Mouse (Mus musculus): ENCODE measurements around the gene Aym1.

The Aym1 gene

DNA sequence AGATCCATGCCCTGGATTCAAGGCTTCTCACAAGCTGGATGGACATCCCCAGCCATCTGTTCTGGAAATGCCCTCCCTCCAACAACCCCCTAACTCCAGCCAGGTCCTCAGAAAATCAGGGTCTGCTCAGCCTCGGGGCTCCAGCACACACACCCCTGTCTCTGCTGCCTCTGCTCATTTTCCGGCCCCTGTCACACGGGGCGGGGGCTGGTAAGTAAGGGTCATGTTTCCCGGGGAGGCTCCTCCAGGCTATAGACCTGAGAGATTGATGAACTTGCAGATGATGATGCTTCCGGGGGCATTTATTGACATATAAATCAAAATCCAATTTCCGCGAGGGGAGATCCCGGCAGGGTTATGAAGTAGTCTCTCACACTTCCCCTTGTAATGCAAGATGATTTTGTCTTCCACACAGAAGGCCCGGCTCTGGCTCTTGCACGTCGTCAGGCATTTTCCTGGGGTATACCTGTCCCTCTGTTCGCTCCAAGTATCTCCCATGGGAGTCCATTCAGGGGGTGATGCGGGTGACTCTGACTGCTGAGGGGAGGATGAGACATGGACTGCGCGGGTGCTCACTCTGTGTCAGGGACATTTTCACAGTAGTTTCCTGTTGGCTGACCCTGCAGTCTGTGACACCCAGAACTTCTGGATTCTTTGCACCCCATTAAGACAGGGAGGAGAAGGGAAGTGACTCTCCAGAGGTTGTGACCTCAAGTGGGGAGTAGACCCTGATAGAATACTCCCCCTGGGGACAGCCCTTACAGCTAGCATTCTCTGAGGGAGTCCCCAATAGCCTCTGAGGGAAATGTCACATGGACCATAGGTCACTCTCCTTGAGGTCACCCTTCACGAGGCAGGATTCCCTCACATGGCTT is 40.6 kb downstream of the Aym1 start:
- in situ Hi-C loops (cut with MboI, MseI) = no loop called here

GRCm38 (mm10) chr5:113402702-113403101 is 45.6 kb downstream of the Aym1 start:
- in situ Hi-C loops (cut with MboI, MseI) = no loop called here

GRCm38 (mm10) chr5:113407346-113407745 is 50.3 kb downstream of the Aym1 start:
- in situ Hi-C loops (cut with MboI, MseI) = no loop called here

Measured in T-helper 17 cell (primary cell).